Mouse (Mus musculus) B cell, adult 62 days (primary cell): Measurements from ENCODE around the gene Olfr1462. TPM values are rescaled to one million over a fixed set of nuclear protein-coding genes. Genes with fewer than 3 reads are reported as not detected.

Source experiments
- total RNA-seq: library from RNA; stranded (reverse); gene quantifications from 4 replicates; pipeline ENCODE4 v1.2.4, GENCODE M21; 2023

The Olfr1462 gene
- total RNA-seq: not detected in 4 replicates

GRCm38 (mm10) chr19:13185434-13185833 lies at the start of gene Olfr1462:
Olfr1462 (plus strand) TSS chr19:13185734.

GRCm38 (mm10) chr19:13149449-13149848 lies 36.1 kb upstream of the Olfr1462 start, which contains the start of gene Olfr1459:
Olfr1459 (minus strand) TSS chr19:13149549.

DNA sequence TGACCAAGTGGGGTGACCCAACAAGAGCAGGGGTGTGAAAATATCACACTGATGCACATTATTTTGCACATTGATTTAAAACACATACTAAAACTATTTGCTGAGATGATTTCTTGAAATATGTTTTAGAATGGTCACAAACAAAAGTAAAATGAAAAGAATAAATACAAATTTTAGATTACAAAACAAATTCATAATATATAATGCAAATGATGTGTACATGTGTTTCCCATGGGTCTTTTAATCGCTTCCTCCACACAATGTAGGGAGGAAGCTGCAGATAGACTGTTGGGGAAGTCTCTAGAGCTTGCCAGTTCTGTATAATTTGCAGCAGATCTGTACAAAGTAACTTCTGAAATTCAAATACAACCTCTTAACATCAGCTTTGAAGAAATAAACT lies 22.8 kb upstream of the Olfr1462 start, which contains the start of gene Olfr1461:
Gene Olfr1461, plus strand, starts transcription at position 301 of the 400 bp plus-strand sequence.

DNA sequence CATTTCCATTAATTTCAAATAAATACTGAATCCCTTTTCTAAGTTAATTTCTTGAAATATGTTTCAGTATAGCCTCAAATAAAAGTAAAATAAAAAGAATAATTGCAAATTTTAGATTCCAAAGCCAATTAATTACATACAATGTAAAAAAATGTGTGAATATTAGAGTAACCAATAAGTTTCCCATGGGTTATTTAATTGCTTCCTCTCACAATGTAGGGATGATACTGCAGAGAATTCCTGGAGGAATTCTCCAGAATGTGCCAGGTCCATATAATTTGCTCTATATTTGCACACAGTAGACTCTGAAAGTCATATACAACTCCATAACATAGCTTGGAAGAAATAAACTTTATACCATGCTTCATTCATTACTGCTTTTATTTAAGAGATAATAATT lies 45.5 kb downstream of the Olfr1462 start, which contains the start of gene Olfr1463:
Gene Olfr1463, plus strand, starts transcription at position 301 of the 400 bp plus-strand sequence.

Other genes with a start within 250 kb of the Olfr1462 start
- gene Olfr1450, start 235.5 kb upstream of the Olfr1462 start, total RNA-seq: not detected in 4 replicates
- gene Olfr1451, start 190.7 kb upstream of the Olfr1462 start, total RNA-seq: not detected in 4 replicates
- not detected in 4 replicates for gene Olfr1453, start 157.4 kb upstream of the Olfr1462 start, total RNA-seq
- not detected in 4 replicates for gene Olfr1454, start 125.1 kb upstream of the Olfr1462 start, total RNA-seq
- not detected in 4 replicates for gene Olfr1457, start 87.8 kb upstream of the Olfr1462 start, total RNA-seq
- not detected in 4 replicates for gene Olfr1458, start 79.0 kb upstream of the Olfr1462 start, total RNA-seq
- 0.12 to 0.24 TPM (median 0.19 TPM) in 4 replicates for gene Olfr1459, start 36.2 kb upstream of the Olfr1462 start, total RNA-seq
- not detected in 4 replicates for gene Olfr1461, start 22.7 kb upstream of the Olfr1462 start, total RNA-seq
- not detected in 4 replicates for gene Olfr1463, start 45.6 kb downstream of the Olfr1462 start, total RNA-seq
- not detected in 4 replicates for gene Olfr1465, start 129.8 kb downstream of the Olfr1462 start, total RNA-seq
- not detected in 4 replicates for gene Olfr1466, start 153.1 kb downstream of the Olfr1462 start, total RNA-seq
- gene Olfr1467, start 176.5 kb downstream of the Olfr1462 start, total RNA-seq: not detected in 4 replicates
- gene Olfr1469, start 222.1 kb downstream of the Olfr1462 start, total RNA-seq: not detected in 4 replicates